Mouse (Mus musculus) ES-E14 (cell line): ENCODE measurements around the gene Rorb. TPM values are rescaled to one million over a fixed set of nuclear protein-coding genes. Genes with fewer than 3 reads are reported as not detected.

ENCODE experiments used
- DNase-seq: peaks from one replicate; pipeline ENCODE4 v3.0.0-alpha.2; 2013; ENCODE audit warnings: low read depth, low spot score
- H3K27ac ChIP-seq: 2 replicates; pipeline ENCODE4 v1.5.1; 2012; ENCODE audit warnings: low read depth, mild to moderate bottlenecking, low read length, moderate library complexity, mixed read lengths; ENCODE audit not compliant: poor library complexity, insufficient read depth, severe bottlenecking
- H3K36me3 ChIP-seq: 2 replicates; pipeline ENCODE4 v1.6.1; 2012; ENCODE audit warnings: mild to moderate bottlenecking, low read length, moderate library complexity, mixed read lengths; ENCODE audit not compliant: control insufficient read depth, poor library complexity, insufficient read depth, severe bottlenecking
- H3K4me1 ChIP-seq, 2 experiments: fragments of 150-350 bp in 1 of 2; sonication (generic) in 1 of 2; 2 replicates each; pipeline ENCODE4 v1.6.1; 2012; ENCODE audit warnings: low read length in 2 of 2, mild to moderate bottlenecking in 1 of 2, mixed read lengths in 1 of 2; ENCODE audit not compliant: control insufficient read depth in 2 of 2, insufficient read depth in 2 of 2, poor library complexity in 1 of 2
- H3K4me3 ChIP-seq, 2 experiments: fragments of 150-350 bp in 1 of 2; sonication (generic) in 1 of 2; 2 replicates each; pipeline ENCODE4 v1.5.1; 2012; ENCODE audit warnings: low read length in 2 of 2, low read depth in 1 of 2, mild to moderate bottlenecking in 1 of 2, mixed read lengths in 1 of 2; ENCODE audit not compliant: insufficient read depth in 1 of 2, poor library complexity in 1 of 2, severe bottlenecking in 1 of 2
- H3K9ac ChIP-seq: 2 replicates; pipeline ENCODE4 v1.6.1; 2012; ENCODE audit warnings: low read depth, mild to moderate bottlenecking, low read length, mixed read lengths; ENCODE audit not compliant: poor library complexity, insufficient read depth, severe bottlenecking
- H3K9me3 ChIP-seq: fragments of 150-350 bp; sonication (generic); 2 replicates; pipeline ENCODE4 v1.6.1; 2012; ENCODE audit warnings: low read depth, mild to moderate bottlenecking, low read length; ENCODE audit not compliant: control insufficient read depth, insufficient read depth
- CHD2 ChIP-seq: IDR thresholded peaks from 2 replicates; pipeline ENCODE4 v1.6.1; 2014; ENCODE audit warnings: mild to moderate bottlenecking, low read depth, low read length, inconsistent platforms
- HCFC1 ChIP-seq: IDR thresholded peaks from 2 replicates; pipeline ENCODE4 v1.6.1; 2012; ENCODE audit warnings: low read length, inconsistent platforms, borderline replicate concordance; ENCODE audit not compliant: insufficient read depth
- MAFK ChIP-seq: IDR thresholded peaks from 2 replicates; pipeline ENCODE4 v1.6.1; 2014; ENCODE audit warnings: mild to moderate bottlenecking, low read depth, low read length, inconsistent platforms; ENCODE audit not compliant: insufficient read depth
- ZC3H11A ChIP-seq: IDR thresholded peaks from 2 replicates; pipeline ENCODE4 v1.6.1; 2012; ENCODE audit warnings: low read depth, mild to moderate bottlenecking, inconsistent platforms, low read length, borderline replicate concordance
- ZNF384 ChIP-seq: IDR thresholded peaks from 2 replicates; pipeline ENCODE4 v1.6.1; 2012; ENCODE audit warnings: low read depth, low read length, inconsistent platforms
- in situ Hi-C, 2 experiments: fragments of 600-800 bp; cut with MboI; formaldehyde crosslinking; loops; one replicate each; pipeline ENCODE4 v1.15.1; 2025; ENCODE audit warnings: low sequenced_read_pairs in 2 of 2, inconsistent platforms in 1 of 2; ENCODE audit not compliant: unreplicated experiment in 2 of 2
- total RNA-seq: library from RNA; depleted of rRNA; stranded (reverse); fragments of 300-350 nt; gene quantifications from 2 replicates; pipeline ENCODE4 v1.2.3, GENCODE M21; 2012

The Rorb gene
- total RNA-seq, 1 experiment = 0.13 TPM

GRCm38 (mm10) chr19:18902694-18903067 is 208.3 kb downstream of the Rorb start:
- Histone ChIP-seq H3K4me1 (no peaks in the 10 kb centered on the region), H3K36me3 (no peaks in the 10 kb centered on the region), H3K9ac (no peak overlapping the region), H3K9me3 (no peaks in the 10 kb centered on the region), H3K4me3 (no peak overlapping the region), H3K27ac (no peak overlapping the region)
- no peak for TF ChIP-seq ZC3H11A
- no peak for TF ChIP-seq MAFK
- TF ChIP-seq ZNF384 = no peak
- TF ChIP-seq CHD2 = no peak
- TF ChIP-seq HCFC1 = no peak
- in situ Hi-C loops = no loop called here
- no peak for DNase-seq

DNA sequence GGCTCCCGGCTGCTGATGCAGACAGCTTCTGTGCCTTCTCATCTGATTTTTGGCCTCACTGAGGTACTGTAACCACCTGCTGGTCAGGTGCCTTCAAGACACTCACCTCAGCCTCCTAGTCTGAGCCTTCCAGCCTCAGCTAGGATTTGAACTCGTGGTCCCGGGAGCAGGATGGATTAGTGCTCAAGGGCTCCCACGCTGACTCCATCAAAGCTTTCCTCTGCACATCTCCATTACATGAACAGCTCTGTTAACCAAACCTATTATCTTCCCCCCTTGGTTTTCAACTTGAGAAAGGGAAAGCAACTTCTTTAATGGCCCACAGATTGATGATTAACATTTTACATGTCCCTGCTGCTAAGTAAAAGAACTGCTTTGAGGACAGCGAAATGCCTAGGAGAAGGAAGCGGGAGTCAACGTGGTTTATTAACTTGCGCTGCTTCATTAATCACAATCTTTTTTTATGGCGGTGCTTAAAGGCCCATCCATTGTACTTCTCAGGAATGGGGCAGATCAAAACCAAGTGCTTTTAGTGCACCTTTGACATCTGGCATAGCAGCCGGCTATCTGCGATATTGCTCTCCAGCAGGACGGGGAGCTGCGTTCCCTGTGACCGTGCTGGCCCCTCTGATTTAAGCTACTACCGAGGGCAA is 208.8 kb downstream of the Rorb start:
- DNase-seq = no peak
- Histone ChIP-seq H3K4me3 (no peak overlapping the region), H3K27ac (no peak overlapping the region), H3K36me3 (no peaks in the 10 kb centered on the region), H3K9ac (no peak overlapping the region), H3K4me1 (no peaks in the 10 kb centered on the region), H3K9me3 (no peaks in the 10 kb centered on the region)
- TF ChIP-seq ZNF384 = no peak
- no peak for TF ChIP-seq ZC3H11A
- TF ChIP-seq HCFC1 = no peak
- TF ChIP-seq MAFK = no peak
- no peak for TF ChIP-seq CHD2
- in situ Hi-C loops = no loop called here

DNA sequence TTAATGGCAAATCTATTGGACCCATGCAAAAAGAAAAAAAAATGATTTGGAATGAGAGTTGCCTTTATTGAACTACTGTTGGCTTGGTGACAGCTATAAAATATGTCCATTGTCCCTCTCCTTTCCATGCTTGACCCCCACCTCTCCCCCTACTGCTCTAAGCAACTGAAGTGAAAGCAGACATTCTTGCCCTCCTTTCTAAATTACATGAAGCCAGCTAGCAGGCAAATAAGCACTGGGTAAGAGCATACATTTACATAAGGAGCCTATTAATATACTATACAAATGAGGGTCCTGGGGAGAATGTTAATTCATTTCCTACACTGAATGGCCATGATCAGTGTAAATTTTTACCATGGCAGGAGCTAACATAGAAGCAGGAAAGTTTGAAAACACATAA is 212.8 kb downstream of the Rorb start:
- Histone ChIP-seq H3K9ac (no peak overlapping the region), H3K9me3 (no peaks in the 10 kb centered on the region), H3K27ac (no peak overlapping the region), H3K4me1 (no peaks in the 10 kb centered on the region), H3K36me3 (no peaks in the 10 kb centered on the region), H3K4me3 (no peak overlapping the region)
- TF ChIP-seq HCFC1 (no peak), CHD2 (no peak), ZNF384 (no peak), MAFK (no peak), ZC3H11A (no peak)
- in situ Hi-C loops = no loop called here
- no peak for DNase-seq

DNA sequence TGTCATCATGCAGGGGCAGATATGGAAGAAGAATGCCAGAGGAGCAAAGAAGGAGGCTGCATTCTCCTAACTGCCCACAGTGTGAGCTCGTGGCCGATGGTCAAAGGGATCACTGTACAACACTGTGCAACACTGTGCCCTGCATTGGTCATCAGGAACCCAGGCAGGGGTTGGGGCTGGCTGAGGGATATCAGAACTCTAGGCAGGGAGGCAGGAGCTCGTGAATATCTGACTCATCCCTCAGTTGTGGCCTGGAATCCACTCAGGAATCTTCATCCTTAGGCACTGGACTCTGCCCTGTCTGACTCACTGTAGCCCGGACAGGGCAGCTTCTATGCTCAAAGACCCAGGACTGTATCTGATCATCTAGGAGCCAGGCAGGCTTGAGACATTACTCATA is 220.8 kb downstream of the Rorb start:
- Histone ChIP-seq H3K9me3 (no peaks in the 10 kb centered on the region), H3K27ac (no peak overlapping the region), H3K4me1 (no peaks in the 10 kb centered on the region), H3K4me3 (no peak overlapping the region), H3K36me3 (no peaks in the 10 kb centered on the region), H3K9ac (no peak overlapping the region)
- DNase-seq = no peak
- TF ChIP-seq MAFK (no peak), HCFC1 (no peak), CHD2 (no peak), ZNF384 (no peak), ZC3H11A (no peak)
- in situ Hi-C loops = no loop called here

- Histone ChIP-seq H3K36me3 (no peaks in the 10 kb centered on the region), H3K27ac (no peak overlapping the region), H3K4me1 (no peaks in the 10 kb centered on the region), H3K9ac (no peak overlapping the region), H3K9me3 (no peaks in the 10 kb centered on the region), H3K4me3 (no peak overlapping the region)
- TF ChIP-seq MAFK (no peak), ZNF384 (no peak), HCFC1 (no peak), CHD2 (no peak), ZC3H11A (no peak)
- DNase-seq = no peak
- in situ Hi-C loops = no loop called here
Measured at GRCm38 (mm10) chr19:18889632-18890031, 221.4 kb downstream of the Rorb start.
